Mouse (Mus musculus) liver, adult 2 months (tissue): ENCODE results near the gene Dhps. TPM values are rescaled to one million over a fixed set of nuclear protein-coding genes. Genes with fewer than 3 reads are reported as not detected.
A peak's percentile ranks its signal among the peaks of the same experiment; 100 is the strongest.

ENCODE experiments used
- DNase-seq: peaks from one replicate; pipeline ENCODE4 v3.0.0-alpha.2; 2011; ENCODE audit warnings: low read depth, low spot score; ENCODE audit errors: extremely low read depth
- H3K27ac ChIP-seq: fragments of 200-500 bp; replicated peaks from 2 replicates; pipeline ENCODE4 v1.5.1; 2012; ENCODE audit warnings: low read depth, mild to moderate bottlenecking, control low read depth, inconsistent platforms, low read length; ENCODE audit not compliant: insufficient read depth
- H3K27me3 ChIP-seq: fragments of 200-500 bp; 2 replicates; pipeline ENCODE4 v1.6.1; 2012; ENCODE audit warnings: mild to moderate bottlenecking, moderate library complexity, low read length, inconsistent platforms; ENCODE audit not compliant: control insufficient read depth, insufficient read depth
- H3K36me3 ChIP-seq: fragments of 200-500 bp; 2 replicates; pipeline ENCODE4 v1.6.1; 2012; ENCODE audit warnings: low read length, inconsistent platforms; ENCODE audit not compliant: control insufficient read depth, insufficient read depth
- H3K4me1 ChIP-seq: fragments of 200-500 bp; 2 replicates; pipeline ENCODE4 v1.6.1; 2011; ENCODE audit warnings: low read length; ENCODE audit not compliant: control insufficient read depth, insufficient read depth
- H3K4me3 ChIP-seq: fragments of 200-500 bp; 2 replicates; pipeline ENCODE4 v1.5.1; 2011; ENCODE audit warnings: low read depth, mild to moderate bottlenecking, control low read depth, low read length, moderate library complexity; ENCODE audit not compliant: insufficient read depth
- H3K79me2 ChIP-seq: fragments of 200-500 bp; 2 replicates; pipeline ENCODE4 v1.6.1; 2012; ENCODE audit warnings: inconsistent platforms, mild to moderate bottlenecking, low read length, moderate library complexity; ENCODE audit not compliant: control insufficient read depth, insufficient read depth
- H3K9ac ChIP-seq: fragments of 200-500 bp; 2 replicates; pipeline ENCODE4 v1.6.1; 2012; ENCODE audit warnings: low read depth, mild to moderate bottlenecking, control low read depth, inconsistent platforms, low read length
- CTCF ChIP-seq: fragments of 200-500 bp; IDR thresholded peaks from 2 replicates; pipeline ENCODE4 v1.5.1; 2011; ENCODE audit warnings: low read depth, low read length, control low read depth
- POLR2A ChIP-seq: fragments of 200-500 bp; IDR thresholded peaks from 2 replicates; pipeline ENCODE4 v1.6.1; 2011; ENCODE audit warnings: low read length, control low read depth; ENCODE audit not compliant: insufficient read depth; ENCODE audit errors: extremely low read depth
- WGBS: fragments of 180-500 bp; shearing (Covaris S2); methylation state at CpG from one replicate; pipeline ENCODE4 v1.1.7; 2018; 5-methylcytosine and 5-hydroxymethylcytosine counted together
- polyA plus RNA-seq: library from polyadenylated mRNA; depleted of rRNA; stranded (reverse); fragments of >200 nt; gene quantifications from 2 replicates; pipeline ENCODE4 v1.2.3, GENCODE M21; 2012
- total RNA-seq: library from RNA; depleted of rRNA; stranded (reverse); fragments of >200 nt; gene quantifications from 2 replicates; pipeline ENCODE4 v1.2.3, GENCODE M21; 2014

The Dhps gene
- total and polyA plus RNA-seq, 2 experiments: 14.8 to 20.6 TPM

GRCm38 (mm10) chr8:85035728-85036310 is 35.7 kb upstream of the Dhps start:
- peak; percentile 67 for DNase-seq
- peak overlapping the region; percentile 67 for H3K4me3 ChIP-seq
- peaks cover 20% of the 10 kb centered on the region for H3K4me1 ChIP-seq
- H3K79me2 ChIP-seq: peaks cover 14% of the 10 kb centered on the region; the same call in 1 of the 2 replicates
- peak overlapping the region; percentile 95 for H3K27ac ChIP-seq
- TF ChIP-seq CTCF: no peak
- WGBS: under 1% methylated on average over 15 of the region's 15 CpGs
- H3K36me3 ChIP-seq: peaks cover 2% of the 10 kb centered on the region
- peak overlapping the region; percentile 82 for H3K9ac ChIP-seq
- no peaks in the 10 kb centered on the region for H3K27me3 ChIP-seq

- WGBS: under 1% methylated on average over 9 of the region's 9 CpGs
- DNase-seq: no peak
- Histone ChIP-seq H3K79me2 (peaks cover 14% of the 10 kb centered on the region; the same call in 1 of the 2 replicates), H3K27me3 (no peaks in the 10 kb centered on the region), H3K4me3 (peak overlapping the region; percentile 67), H3K4me1 (peaks cover 20% of the 10 kb centered on the region), H3K9ac (peak overlapping the region; percentile 82), H3K27ac (peak overlapping the region; percentile 95), H3K36me3 (peaks cover 4% of the 10 kb centered on the region)
- TF ChIP-seq CTCF (no peak), POLR2A (no peak)
Observed at GRCm38 (mm10) chr8:85036381-85036717, 35.2 kb upstream of the Dhps start.

- WGBS: under 1% methylated on average over 58 of the region's 59 CpGs
- peak within 1 kb of the TSS; percentile 91 for H3K9ac ChIP-seq
- peak within 1 kb of the TSS; percentile 78 for H3K4me3 ChIP-seq
- no peaks in the 10 kb centered on the region for H3K27me3 ChIP-seq
- H3K79me2 ChIP-seq: peaks cover 14% of the 10 kb centered on the region; the same call in 1 of the 2 replicates
- peaks cover 2% of the 10 kb centered on the region for H3K36me3 ChIP-seq
- 0 out of 2 replicates have a peak, but pooled peaks have one; percentile 11 for TF ChIP-seq POLR2A
- TF ChIP-seq CTCF: no peak
- DNase-seq: peak; percentile 95
- H3K27ac ChIP-seq: peak within 1 kb of the TSS; percentile 95
- H3K4me1 ChIP-seq: peaks cover 18% of the 10 kb centered on the region
Observed at GRCm38 (mm10) chr8:85036718-85037365, 34.7 kb upstream of the Dhps start, which contains the start of gene Tnpo2. Gene Tnpo2 (plus strand): TSS chr8:85036915.

DNA sequence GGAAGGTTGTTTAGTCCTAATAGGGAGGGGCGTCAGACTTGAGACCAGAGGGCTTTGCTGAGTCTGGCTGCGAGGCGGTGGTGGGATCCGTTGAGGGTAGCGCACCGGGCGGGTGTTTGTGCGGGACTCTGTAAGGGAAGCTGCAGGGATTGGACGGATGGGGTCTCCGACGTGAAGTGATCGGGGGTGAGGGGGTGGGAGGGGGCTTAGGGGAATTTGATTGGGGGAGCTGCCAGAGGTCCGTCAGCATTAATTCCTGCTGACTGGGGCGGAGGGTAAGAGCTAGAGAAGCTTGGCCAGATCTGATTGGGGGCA is 34.2 kb upstream of the Dhps start:
- Histone ChIP-seq H3K36me3 (peaks cover 2% of the 10 kb centered on the region; the same call in 1 of the 2 replicates), H3K27me3 (no peaks in the 10 kb centered on the region), H3K9ac (peak overlapping the region; percentile 91), H3K4me3 (peak overlapping the region; percentile 78), H3K27ac (peak overlapping the region; percentile 60), H3K4me1 (peaks cover 15% of the 10 kb centered on the region), H3K79me2 (peaks cover 14% of the 10 kb centered on the region; the same call in 1 of the 2 replicates)
- TF ChIP-seq POLR2A (no peak), CTCF (no peak)
- 0% methylated on average over 14 of the region's 14 CpGs for WGBS
- no peak for DNase-seq

GRCm38 (mm10) chr8:85037681-85038531 is 33.7 kb upstream of the Dhps start:
- H3K27ac ChIP-seq: peak overlapping the region; percentile 19; the same call in 1 of the 2 replicates
- H3K4me1 ChIP-seq: peaks cover 9% of the 10 kb centered on the region
- H3K36me3 ChIP-seq: peaks cover 2% of the 10 kb centered on the region; the same call in 1 of the 2 replicates
- H3K4me3 ChIP-seq: peak overlapping the region; percentile 78
- no peaks in the 10 kb centered on the region for H3K27me3 ChIP-seq
- peaks cover 14% of the 10 kb centered on the region; the same call in 1 of the 2 replicates for H3K79me2 ChIP-seq
- TF ChIP-seq POLR2A (no peak), CTCF (no peak)
- peak overlapping the region; percentile 91 for H3K9ac ChIP-seq
- 3% methylated on average over 57 of the region's 57 CpGs for WGBS
- DNase-seq: peak; percentile 35
